Mouse (Mus musculus): Measurements from ENCODE around the gene St8sia4.

GRCm38 (mm10) chr1:95590108-95590507, 77.3 kb downstream of the St8sia4 start:
- TF ChIP-seq CTCF (IDR thresholded peaks at IDR 0.05; ENCODE audit: low read depth, low read length) = no peak
- TF ChIP-seq POLR2A (IDR thresholded peaks at IDR 0.05; ENCODE audit: borderline replicate concordance, low read depth, low read length) = no peak

Data from bone marrow macrophage, adult 2 months (primary cell).